Mouse (Mus musculus) stomach, postnatal 0 days (tissue): Measurements from ENCODE around the gene Paxx. TPM values are rescaled to one million over a fixed set of nuclear protein-coding genes. Genes with fewer than 3 reads are reported as not detected.
A peak's percentile ranks its signal among the peaks of the same experiment; 100 is the strongest.

Source experiments
- ATAC-seq: fragments of 200-750 bp; cut with Nextera tagmentation; 2 replicates; pipeline ENCODE4 v1.8.0; 2017; ENCODE audit not compliant: low FRiP score, low TSS enrichment
- DNase-seq: peaks from one replicate; pipeline ENCODE4 v3.0.0-alpha.2; 2016; ENCODE audit warnings: low spot score
- H3K27ac ChIP-seq: fragments of 300-500 bp; sonication (generic); replicated peaks from 2 replicates; pipeline ENCODE4 v1.5.1; 2014; ENCODE audit warnings: mild to moderate bottlenecking, control low read depth
- H3K27me3 ChIP-seq: fragments of 300-500 bp; sonication (generic); 2 replicates; pipeline ENCODE4 v1.6.1; 2014; ENCODE audit warnings: low read length; ENCODE audit not compliant: control insufficient read depth, insufficient read depth
- H3K36me3 ChIP-seq: fragments of 300-500 bp; sonication (generic); 2 replicates; pipeline ENCODE4 v1.6.1; 2014; ENCODE audit warnings: low read length, mixed read lengths; ENCODE audit not compliant: control insufficient read depth, insufficient read depth
- H3K4me1 ChIP-seq: fragments of 300-500 bp; sonication (generic); replicated peaks from 2 replicates; pipeline ENCODE4 v1.6.1; 2014; ENCODE audit warnings: antibody characterized with exemption; ENCODE audit not compliant: control insufficient read depth, insufficient read depth
- H3K4me2 ChIP-seq: fragments of 300-500 bp; sonication (generic); replicated peaks from 2 replicates; pipeline ENCODE4 v1.6.1; 2014; ENCODE audit warnings: low read depth, mild to moderate bottlenecking, control low read depth, moderate library complexity
- H3K4me3 ChIP-seq: fragments of 300-500 bp; sonication (generic); 2 replicates; pipeline ENCODE4 v1.5.1; 2014; ENCODE audit warnings: low read depth, low read length, control low read depth
- H3K9ac ChIP-seq: fragments of 300-500 bp; sonication (generic); 2 replicates; pipeline ENCODE4 v1.6.1; 2014; ENCODE audit warnings: mild to moderate bottlenecking, low read length, control low read depth, mixed read lengths
- H3K9me3 ChIP-seq: fragments of 300-500 bp; sonication (generic); 2 replicates; pipeline ENCODE4 v1.6.1; 2016; ENCODE audit warnings: low read length; ENCODE audit not compliant: control insufficient read depth
- CTCF ChIP-seq: IDR thresholded peaks from 2 replicates; pipeline ENCODE4 v1.5.1; 2016; ENCODE audit warnings: antibody characterized with exemption, low read depth, mild to moderate bottlenecking, moderate library complexity
- EP300 ChIP-seq: optimal IDR thresholded peaks from 2 replicates; pipeline ENCODE3; 2016; ENCODE audit warnings: antibody characterized with exemption
- WGBS: fragments of 180-500 bp; shearing (Covaris S2); extraction: QIAGEN DNeasy Blood & Tissue Kit; methylation state at CpG from one replicate; pipeline ENCODE4 v1.1.7; 2014; 5-methylcytosine and 5-hydroxymethylcytosine counted together
- polyA plus RNA-seq: library from polyadenylated mRNA; unstranded; fragments of >200 nt; fragmentation: Nextera tagmentation; extraction: Ambion mirVana; gene quantifications from 2 replicates; pipeline ENCODE4 v1.2.1, GENCODE M21; 2015

Gene Paxx
- polyA plus RNA-seq, 1 experiment from 2014 or later = 51.7 TPM

DNA sequence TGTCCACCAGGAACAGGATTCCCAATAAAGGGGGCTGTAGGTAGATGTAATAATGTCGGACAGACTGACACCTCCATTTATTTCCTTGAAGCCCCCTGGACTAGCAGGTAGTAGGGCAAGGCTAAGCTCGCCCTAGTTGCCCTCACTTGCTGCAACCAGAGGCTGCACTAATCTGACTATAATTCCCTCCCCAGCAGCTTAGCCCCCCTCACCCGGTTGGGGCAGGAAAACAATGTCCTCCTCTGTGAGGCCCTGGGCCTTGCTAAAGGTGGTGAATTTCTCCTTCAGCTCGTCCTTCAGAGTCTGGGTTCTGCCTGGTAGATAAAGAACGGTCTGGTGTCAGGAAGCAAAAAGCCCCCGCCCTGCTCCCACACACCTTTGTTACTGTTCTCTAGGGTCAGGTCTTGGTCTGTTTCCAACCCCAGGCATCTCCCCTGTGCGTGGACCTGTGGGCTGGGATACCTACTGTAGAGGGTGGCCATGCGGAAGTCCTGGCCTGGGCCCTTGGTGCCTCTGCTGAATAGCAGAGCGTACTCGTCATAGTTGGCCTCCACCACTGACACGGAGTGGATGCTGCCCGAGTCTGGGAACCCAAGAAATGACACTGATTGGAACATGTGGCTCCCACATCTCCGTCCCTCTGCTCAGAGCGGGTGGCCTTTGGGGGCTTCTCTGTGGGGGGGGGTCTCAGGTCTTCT is 6.9 kb upstream of the Paxx start:
- ATAC-seq (no peak), DNase-seq (no peak)
- Histone ChIP-seq H3K27me3 (no peaks in the 10 kb centered on the region), H3K4me1 (no peaks in the 10 kb centered on the region), H3K9me3 (no peaks in the 10 kb centered on the region), H3K36me3 (no peaks in the 10 kb centered on the region), H3K9ac (no peak overlapping the region), H3K4me2 (no peak overlapping the region), H3K27ac (no peak overlapping the region), H3K4me3 (no peak overlapping the region)
- WGBS = 64% methylated on average over 14 of the region's 14 CpGs
- TF ChIP-seq CTCF (no peak), EP300 (no peak)

DNA sequence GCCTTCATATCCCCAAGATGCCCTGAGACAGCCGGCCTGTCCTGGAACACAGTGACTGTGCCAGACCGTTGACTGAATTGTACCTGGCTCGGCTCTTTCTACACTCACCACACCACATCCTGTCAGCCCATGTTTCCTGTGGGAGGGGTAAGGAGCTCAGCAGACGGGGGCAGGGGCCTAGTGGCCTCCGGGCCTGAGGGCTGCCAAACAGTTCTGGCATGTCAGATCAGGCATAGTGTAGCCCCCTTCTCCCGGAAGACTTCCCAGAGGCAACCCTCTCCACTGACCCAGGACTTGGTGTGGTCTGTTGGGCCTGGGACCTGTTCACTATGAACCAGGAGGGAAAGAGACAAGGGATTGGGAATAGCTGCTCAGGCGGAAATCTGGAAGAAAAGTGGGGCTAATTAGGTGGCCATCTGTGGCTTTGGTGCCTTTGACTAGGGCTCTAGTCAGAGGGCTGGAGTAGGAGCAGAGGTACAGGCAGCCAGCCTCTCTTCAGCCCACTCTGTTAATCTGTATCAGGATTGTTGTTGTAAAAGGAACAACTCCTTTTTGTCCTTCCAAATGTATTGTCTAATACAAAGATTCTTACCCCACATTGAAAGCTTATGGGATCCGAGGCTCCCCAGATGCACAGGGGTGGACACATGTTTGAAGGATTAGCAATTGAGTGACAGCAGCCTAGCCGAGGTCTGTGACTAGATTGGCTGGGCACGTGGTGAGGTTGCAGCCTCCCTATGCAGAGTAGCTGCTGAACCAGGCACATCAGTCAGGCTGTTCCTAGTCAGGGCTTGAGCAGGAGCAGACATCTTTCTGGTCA is 5.1 kb upstream of the Paxx start:
- 51% methylated on average over 10 of the region's 10 CpGs for WGBS

DNA sequence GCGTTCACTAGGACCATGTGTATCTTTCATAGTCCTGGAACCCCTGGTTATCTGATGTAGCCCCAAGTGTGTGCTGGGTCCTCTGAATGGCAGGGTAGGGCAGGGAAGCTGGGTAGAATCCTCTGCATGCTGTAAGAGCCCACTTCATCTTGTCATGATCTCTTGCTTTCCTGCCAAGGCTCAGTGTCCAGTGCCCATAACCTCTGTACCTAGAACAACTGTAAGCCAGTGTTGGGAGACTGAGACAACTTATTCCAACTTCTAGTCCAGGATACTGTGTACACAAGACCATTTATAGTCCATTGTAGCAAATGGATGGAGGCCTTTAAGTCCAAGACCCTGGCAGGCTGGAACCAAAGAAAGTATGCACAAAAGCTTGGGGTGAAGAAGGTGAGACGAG is 4.4 kb upstream of the Paxx start:
- H3K27ac ChIP-seq = no peak overlapping the region
- DNase-seq (no peak), ATAC-seq (no peak)
- no peaks in the 10 kb centered on the region for H3K4me1 ChIP-seq
- no peaks in the 10 kb centered on the region for H3K27me3 ChIP-seq
- no peak overlapping the region for H3K9ac ChIP-seq
- H3K36me3 ChIP-seq = no peaks in the 10 kb centered on the region
- no peak overlapping the region for H3K4me3 ChIP-seq
- H3K9me3 ChIP-seq = no peaks in the 10 kb centered on the region
- WGBS = 75% methylated on average over 2 of the region's 2 CpGs
- H3K4me2 ChIP-seq = no peak overlapping the region
- no peak for TF ChIP-seq CTCF
- TF ChIP-seq EP300 = no peak

More for the DNA sequence above, 5.1 kb upstream of the Paxx start:
- no peak overlapping the region for H3K4me2 ChIP-seq
- ATAC-seq (no peak), DNase-seq (no peak)
- no peaks in the 10 kb centered on the region for H3K9me3 ChIP-seq
- H3K27ac ChIP-seq = no peak overlapping the region
- H3K4me3 ChIP-seq = no peak overlapping the region
- no peak overlapping the region for H3K9ac ChIP-seq
- no peaks in the 10 kb centered on the region for H3K36me3 ChIP-seq
- H3K27me3 ChIP-seq = no peaks in the 10 kb centered on the region
- H3K4me1 ChIP-seq = no peaks in the 10 kb centered on the region
- TF ChIP-seq EP300 (no peak), CTCF (no peak)

DNA sequence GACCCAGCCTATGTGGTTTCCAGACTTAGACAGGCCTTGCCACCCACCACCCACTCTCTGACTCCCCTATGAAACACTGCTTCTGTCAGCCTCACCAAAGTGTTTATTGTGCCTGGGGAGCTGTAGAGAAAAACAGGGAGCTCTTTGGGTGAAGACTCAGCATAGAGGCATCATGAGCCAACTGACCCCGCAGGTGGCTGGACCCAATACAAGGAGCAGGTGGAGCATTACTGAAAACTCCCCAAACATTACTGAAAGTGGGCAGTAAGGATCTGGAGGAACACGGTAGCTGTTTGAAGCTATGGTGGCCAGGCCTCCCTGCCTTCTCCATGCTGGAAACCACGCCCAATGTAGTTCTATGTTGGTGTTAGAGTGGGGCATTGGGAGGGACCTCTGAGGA is 2.7 kb upstream of the Paxx start:
- H3K9ac ChIP-seq = no peak overlapping the region
- TF ChIP-seq EP300 = no peak
- TF ChIP-seq CTCF = no peak
- 80% methylated on average over 3 of the region's 3 CpGs for WGBS
- no peak overlapping the region for H3K4me3 ChIP-seq
- H3K27me3 ChIP-seq = no peaks in the 10 kb centered on the region
- no peaks in the 10 kb centered on the region for H3K36me3 ChIP-seq
- no peak overlapping the region for H3K4me2 ChIP-seq
- ATAC-seq (no peak), DNase-seq (no peak)
- peaks cover 9% of the 10 kb centered on the region for H3K4me1 ChIP-seq
- no peaks in the 10 kb centered on the region for H3K9me3 ChIP-seq
- H3K27ac ChIP-seq = no peak overlapping the region

DNA sequence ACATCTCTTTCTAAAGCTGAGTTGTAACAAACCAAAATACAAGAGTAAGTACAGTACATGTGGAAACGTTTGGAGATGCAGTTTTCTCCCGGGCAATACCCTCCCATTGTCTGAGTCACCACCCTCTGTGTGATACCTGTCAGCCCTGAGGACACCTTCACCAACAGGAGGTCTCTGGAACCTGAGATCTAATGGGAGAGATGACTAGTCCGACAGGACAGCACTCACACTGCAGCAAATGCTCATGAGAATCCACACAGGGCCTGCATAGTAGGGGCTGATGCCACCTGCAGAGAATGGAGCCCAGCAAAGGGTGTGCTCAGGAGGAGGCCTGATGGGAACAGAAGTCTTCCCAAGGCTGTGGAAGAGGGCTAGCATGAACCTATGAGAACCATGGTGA is 513 bp upstream of the Paxx start:
- TF ChIP-seq CTCF = no peak
- no peak for TF ChIP-seq EP300
- H3K27me3 ChIP-seq = no peaks in the 10 kb centered on the region
- H3K9me3 ChIP-seq = no peaks in the 10 kb centered on the region
- WGBS = 24% methylated on average over 3 of the region's 3 CpGs
- ATAC-seq (no peak), DNase-seq (no peak)
- H3K36me3 ChIP-seq = peaks cover 3% of the 10 kb centered on the region; the same call in 1 of the 2 replicates
- H3K4me2 ChIP-seq = peak overlapping the region; percentile 49
- H3K9ac ChIP-seq = peak overlapping the region; percentile 54
- H3K27ac ChIP-seq = peak overlapping the region; percentile 93
- H3K4me1 ChIP-seq = peaks cover 11% of the 10 kb centered on the region
- peak overlapping the region; percentile 67 for H3K4me3 ChIP-seq

DNA sequence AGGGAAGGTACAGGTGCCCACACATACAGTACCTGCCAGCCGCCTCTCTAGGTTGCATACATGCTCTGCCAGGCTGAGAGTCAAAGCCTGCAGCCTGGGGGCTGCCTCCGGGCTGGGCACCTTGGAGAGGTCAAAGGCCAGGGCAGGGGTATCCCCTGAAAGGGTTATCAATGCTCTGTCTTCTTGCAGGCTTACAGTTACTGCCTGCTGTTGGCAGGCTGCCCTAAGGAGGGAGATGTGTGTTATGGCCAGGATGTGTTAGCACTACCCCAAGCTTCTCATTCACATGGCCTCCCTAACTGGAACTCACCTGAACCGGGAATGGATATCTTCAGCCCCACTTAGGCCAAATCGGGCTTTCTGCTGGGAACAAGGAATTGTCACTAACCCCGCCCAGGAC is 759 bp downstream of the Paxx start:
- H3K27me3 ChIP-seq = no peaks in the 10 kb centered on the region
- H3K4me3 ChIP-seq = peak overlapping the region; percentile 67
- H3K27ac ChIP-seq = peak overlapping the region; percentile 93
- DNase-seq (no peak), ATAC-seq (peak; percentile 2; the same call in 1 of the 2 replicates)
- peaks cover 11% of the 10 kb centered on the region for H3K4me1 ChIP-seq
- 27% methylated on average over 5 of the region's 5 CpGs for WGBS
- no peaks in the 10 kb centered on the region for H3K9me3 ChIP-seq
- H3K4me2 ChIP-seq = peak overlapping the region; percentile 81
- no peak for TF ChIP-seq CTCF
- TF ChIP-seq EP300 = no peak
- peak overlapping the region; percentile 76 for H3K9ac ChIP-seq
- H3K36me3 ChIP-seq = peaks cover 3% of the 10 kb centered on the region; the same call in 1 of the 2 replicates
